Mouse (Mus musculus): ENCODE results near the gene Parp6. TPM values are rescaled to one million over a fixed set of nuclear protein-coding genes. Genes with fewer than 3 reads are reported as not detected.

Parp6 gene
- total RNA-seq, 2 experiments from 2014 or later = 18.6 to 20.3 TPM

DNA sequence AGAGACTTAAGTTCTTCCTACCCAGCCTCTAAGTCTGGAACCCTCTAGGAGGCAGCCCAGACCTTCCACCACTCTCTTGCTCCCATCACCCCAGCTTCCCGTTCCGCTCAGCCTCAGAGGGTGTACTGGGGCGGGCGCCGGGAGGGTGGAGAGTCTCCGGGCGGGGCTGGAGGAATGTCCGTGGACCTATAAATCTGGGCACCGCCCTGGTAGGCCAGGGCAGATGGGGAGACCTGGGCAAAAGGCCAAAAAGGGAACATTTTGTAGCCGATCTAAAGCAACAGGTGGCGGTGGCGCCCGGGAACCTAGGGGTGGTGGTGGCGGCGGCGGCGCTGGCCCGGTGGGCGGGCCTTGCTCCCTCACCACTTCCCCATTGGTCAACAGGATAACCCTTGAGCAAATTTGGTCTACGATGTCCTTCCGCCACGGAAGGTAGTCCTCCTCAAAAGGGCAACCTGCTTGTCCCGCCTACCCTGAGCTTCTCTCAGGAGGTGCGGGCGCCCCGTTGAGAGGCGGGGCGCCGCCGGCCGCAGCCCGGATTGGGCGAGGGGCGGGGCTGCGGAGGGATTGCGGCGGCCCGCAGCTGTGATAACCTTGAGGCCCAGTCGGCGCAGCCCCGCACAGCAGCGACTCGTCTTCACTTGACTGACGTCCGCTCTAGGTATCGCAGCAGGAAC is 39.0 kb downstream of the Parp6 start, which contains the start of gene Pkm:
Gene Pkm, plus strand, starts transcription at position 411 of the 677 bp plus-strand sequence.
- peak; percentile 98 for DNase-seq

DNA sequence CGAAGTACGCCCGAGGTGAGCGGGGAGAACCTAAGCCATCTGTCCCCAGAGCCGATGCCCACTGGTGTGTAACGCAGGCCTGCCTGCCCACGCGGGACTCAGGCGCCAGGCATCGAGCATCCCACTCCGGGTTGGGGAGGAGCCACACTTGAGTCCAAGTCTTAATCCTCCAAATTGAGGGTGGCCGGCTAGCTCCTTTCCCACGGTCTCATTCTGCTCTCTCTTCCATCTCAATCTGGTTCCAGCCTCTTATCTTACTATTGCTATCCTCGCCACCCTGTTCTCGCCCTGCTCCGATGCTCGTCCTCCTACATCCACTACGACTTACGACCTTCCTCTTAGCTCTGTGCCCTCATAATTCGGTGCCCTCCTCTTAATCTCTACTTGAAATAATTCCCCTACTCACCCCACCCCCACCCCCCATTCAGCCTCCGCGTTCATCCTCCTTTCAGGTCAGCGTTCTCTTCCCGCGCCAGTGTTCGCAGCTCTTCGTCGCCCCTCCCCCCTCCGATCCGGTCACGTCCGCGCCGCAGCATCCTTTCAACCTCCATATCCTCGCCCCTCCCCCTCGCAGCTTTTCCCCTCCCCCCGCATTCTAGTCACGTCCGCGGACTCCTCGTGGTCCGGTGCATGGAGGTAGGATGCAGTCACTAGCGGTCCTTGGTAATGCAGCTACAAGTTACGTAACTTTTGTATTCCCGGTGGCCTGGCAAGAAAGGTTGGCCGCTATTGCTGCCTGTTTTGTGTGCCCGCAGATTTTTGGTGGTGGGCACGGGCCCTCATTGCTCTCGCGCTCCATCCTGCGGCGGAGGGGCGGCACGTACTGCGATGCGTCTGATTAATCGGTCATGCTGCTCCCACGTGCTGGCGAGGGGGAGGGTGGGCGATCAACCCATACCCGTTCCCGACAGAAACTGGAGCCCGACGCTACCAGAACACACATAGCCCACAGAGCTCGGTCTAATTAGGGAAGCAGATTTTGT is 39.8 kb downstream of the Parp6 start:
- peak; percentile 74 for DNase-seq

- no peak for DNase-seq
These were observed 41.1 kb downstream of the Parp6 start for GRCm38 (mm10) chr9:59658146-59658545.

DNA sequence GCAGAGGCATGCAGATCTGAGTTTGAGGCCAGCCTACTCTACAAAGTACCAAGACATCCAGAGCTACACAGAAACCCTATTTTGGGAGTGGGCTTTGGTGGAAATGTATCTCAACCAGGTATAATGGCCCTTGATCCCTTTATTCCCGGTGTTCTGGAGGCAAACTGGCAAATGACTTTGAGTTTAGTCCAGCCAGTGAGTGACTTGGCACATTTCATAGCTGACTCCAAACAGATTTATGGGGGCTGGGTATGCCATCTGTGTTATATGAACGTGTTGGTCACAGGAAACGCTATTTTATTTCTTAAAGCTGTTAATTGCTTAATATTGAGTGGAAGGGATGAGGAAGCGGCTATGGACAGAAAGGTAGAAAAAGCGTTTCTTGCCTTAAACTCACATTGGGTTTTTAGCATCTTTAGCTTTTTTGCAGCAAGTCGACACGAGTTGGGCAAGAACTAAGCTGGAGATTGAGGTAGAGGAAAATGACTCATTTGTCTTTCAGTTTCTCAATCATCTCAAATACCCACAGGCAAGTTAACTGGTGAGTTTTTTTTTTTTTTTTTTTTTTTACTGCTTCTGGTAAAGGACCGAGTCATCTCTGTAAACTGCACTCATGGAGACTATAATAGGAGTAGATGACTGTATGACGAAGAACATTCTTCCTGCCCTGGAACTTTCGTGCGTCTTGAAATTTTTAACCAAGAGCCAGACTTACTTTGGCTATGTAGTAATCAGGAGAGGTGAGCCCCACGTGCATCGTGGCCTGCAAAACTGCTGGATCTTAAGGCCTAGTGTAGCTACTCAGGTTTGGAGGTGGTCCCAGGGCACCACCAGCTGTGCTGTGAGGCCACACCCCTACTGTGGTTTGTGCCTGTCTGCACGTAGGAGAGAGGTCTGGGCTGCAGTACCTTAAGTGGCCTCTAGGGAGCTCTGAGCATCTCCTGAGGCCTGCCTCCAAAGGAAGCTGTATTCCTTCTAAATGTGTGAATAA is 42.2 kb downstream of the Parp6 start:
- DNase-seq = peak; percentile 79

GRCm38 (mm10) chr9:59660421-59660820 is 43.3 kb downstream of the Parp6 start:
- DNase-seq = peak; percentile 74

DNA sequence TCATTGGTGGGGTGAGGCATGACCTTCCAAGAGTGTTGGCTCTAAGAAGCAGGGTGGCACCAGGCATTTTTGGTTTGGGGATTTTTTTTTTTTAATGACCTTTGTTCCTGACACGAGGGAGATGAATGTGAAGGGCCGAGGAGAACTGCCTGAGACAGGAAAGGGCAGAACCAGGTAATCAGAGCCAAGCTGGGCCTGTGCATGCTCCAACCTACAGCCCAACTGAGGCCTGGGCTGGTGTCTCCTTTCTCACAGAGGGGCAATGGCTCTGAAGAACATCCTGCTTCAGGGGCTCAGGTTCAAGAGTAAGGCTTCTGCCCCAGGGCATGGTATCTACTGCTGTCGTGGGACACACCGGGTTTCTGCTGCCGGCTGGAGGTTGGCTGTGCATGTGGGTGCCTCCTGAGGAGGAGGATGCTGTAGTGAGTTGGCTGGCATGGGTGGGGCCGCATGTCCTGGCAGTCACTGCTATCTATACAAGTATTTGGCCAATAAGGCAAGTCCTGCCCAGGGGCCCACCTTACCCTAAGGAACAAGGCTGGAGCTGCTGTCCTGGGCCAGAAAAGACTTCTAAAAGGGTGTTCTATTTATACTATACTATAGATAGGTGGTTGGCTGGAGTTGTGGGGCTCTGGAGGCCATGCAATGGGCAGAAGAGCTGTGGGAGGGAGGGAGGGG is 44.4 kb downstream of the Parp6 start:
- DNase-seq = no peak

DNA sequence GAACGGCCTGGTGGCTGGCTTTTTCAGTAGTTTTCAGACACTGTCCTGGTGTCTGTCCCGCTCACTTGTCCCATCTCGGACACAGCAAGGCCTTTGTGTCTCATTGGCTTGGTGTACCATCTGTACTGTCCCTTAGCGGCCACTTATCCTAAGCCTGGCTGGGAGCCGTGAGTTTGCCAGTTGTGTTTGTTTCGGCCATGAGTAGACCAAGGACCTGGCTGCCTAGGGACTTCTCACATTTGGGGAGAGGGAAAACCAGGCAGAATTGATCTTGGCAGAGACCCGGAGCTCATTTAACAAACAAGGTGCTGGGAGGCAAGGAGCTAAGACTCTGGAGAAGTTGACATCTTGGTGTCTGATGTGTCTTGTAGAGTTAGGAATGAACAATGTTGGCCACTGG is 46.1 kb downstream of the Parp6 start:
- no peak for DNase-seq

GRCm38 (mm10) chr9:59663957-59664356 is 46.9 kb downstream of the Parp6 start:
- no peak for DNase-seq

DNA sequence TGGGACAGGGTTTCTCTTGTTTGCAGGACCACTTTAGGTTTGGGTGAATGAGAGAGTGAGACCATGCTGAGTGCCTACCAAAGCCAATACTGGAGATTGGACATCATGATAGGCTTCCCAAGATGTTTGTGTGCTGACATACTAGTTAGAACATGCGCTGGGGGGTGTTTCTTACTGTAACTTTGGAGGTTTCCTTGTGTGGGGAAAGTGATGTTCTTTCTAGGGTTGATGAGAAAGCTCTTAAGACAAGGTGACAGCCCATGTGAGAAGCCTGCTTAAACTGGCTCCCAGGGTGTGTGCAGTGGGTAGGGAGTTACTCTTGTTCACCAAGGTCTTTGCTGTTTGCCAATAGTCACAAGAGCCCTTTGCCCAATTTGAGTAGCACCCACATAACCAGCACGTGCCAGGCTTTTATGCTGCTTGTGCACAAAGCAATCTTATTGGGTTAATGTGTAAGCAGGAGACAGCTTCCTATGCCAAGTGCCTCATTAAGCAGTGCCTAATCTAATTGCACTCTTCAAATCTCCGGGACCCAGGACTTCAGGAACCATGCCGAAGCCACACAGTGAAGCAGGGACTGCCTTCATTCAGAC is 47.7 kb downstream of the Parp6 start:
- DNase-seq = no peak

DNA sequence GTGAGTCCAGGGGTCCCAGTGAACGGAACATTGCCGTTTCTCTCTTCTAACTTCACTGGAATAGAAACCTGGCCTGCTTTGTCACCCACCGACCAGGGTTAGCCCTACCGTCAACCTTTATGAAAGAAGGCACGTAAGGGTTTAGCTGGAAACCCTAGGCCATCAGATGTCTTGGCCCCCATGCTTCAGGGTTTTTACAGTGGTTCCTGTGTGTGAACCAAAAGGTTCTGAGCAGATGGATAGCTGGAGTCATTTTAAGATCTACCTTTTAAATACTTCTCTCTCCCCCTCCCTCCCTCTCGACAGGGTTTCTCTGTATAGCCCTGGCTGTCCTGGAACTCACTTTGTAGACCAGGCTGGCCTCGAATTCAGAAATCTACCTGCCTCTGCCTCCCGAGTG is 48.9 kb downstream of the Parp6 start:
- DNase-seq = no peak

GRCm38 (mm10) chr9:59666813-59667212 is 49.7 kb downstream of the Parp6 start:
- no peak for DNase-seq

- DNase-seq = peak; percentile 54
These were observed 50.2 kb downstream of the Parp6 start for GRCm38 (mm10) chr9:59667250-59667649.

- DNase-seq = no peak
These were observed 50.8 kb downstream of the Parp6 start for GRCm38 (mm10) chr9:59667904-59668303.

GRCm38 (mm10) chr9:59668473-59668872 is 51.4 kb downstream of the Parp6 start:
- no peak for DNase-seq

DNA sequence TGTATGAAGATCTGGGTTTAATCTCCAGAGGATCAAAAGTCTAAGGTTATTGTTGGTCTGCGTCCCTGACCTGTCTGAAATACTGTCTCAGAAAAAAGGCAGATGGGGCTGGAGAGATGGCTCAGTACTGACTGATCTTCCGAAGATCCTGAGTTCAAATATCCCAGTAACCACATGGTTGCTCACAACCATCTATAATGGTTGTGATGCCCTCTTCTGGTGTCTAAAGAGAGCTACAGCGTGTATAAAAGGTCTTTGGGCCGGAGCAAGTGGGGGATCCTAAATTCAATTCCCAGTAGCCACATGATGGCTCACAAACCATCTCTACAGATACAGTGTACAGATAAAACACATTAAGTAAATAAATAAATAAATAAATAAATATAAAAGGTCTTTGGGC is 52.1 kb downstream of the Parp6 start:
- DNase-seq = no peak

GRCm38 (mm10) chr9:59672195-59672894 is 55.3 kb downstream of the Parp6 start:
- peak; percentile 71 for DNase-seq

GRCm38 (mm10) chr9:59673427-59673826 is 56.3 kb downstream of the Parp6 start:
- no peak for DNase-seq

DNA sequence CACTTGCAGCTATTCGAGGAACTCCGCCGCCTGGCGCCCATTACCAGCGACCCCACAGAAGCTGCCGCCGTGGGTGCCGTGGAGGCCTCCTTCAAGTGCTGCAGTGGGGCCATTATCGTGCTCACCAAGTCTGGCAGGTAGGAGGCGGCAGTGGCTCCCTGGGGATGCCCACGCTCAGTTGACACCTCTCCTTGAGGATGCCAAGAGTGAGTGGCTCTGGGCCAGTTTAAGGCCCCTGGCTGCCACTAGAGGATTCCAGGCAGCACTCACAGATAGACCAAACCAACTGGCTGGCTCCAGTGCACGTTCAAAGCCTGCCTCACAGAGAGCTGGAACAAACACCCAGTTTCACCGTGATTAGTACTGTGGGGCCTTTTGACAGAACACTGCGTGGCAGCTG is 58.5 kb downstream of the Parp6 start:
- peak; percentile 61 for DNase-seq

- no peak for DNase-seq
These were observed 61.2 kb downstream of the Parp6 start for GRCm38 (mm10) chr9:59678313-59678712.

All from gastrocnemius, postnatal 25 days (tissue).